Mouse (Mus musculus) adrenal gland, postnatal 10 days (tissue): ENCODE measurements at regions not wholly inside any gene's neighbourhood (a gene's known extent, or its start where the extent isn't known, plus 50 kb on each side); places are given as distances from the start of the nearest gene placed in this dataset.
A peak's percentile ranks its signal among the peaks of the same experiment; 100 is the strongest.

Experiments used
- DNase-seq: peaks from one replicate; pipeline ENCODE4 v3.0.0; 2021; ENCODE audit warnings: mixed read lengths

GRCm38 (mm10) chr10:71753255-71753654 lies 405.7 kb downstream of the Ipmk start:
- DNase-seq, result no peak

- no peak for DNase-seq
Observed at GRCm38 (mm10) chr10:71754799-71755198, 407.2 kb downstream of the Ipmk start.

- no peak for DNase-seq
Observed at GRCm38 (mm10) chr10:71778903-71779302, 431.3 kb downstream of the Ipmk start.

- no peak for DNase-seq
Observed at GRCm38 (mm10) chr10:71789241-71789640, 441.7 kb downstream of the Ipmk start.

- DNase-seq, result no peak
Observed at GRCm38 (mm10) chr10:71789936-71790335, 442.4 kb downstream of the Ipmk start.

- DNase-seq, result no peak
Observed at GRCm38 (mm10) chr10:71798638-71799037, 451.1 kb downstream of the Ipmk start.

- DNase-seq, result no peak
Observed at GRCm38 (mm10) chr10:71802457-71802856, 454.9 kb downstream of the Ipmk start.

- no peak for DNase-seq
Observed at GRCm38 (mm10) chr10:71832633-71833032, 485.1 kb downstream of the Ipmk start.

GRCm38 (mm10) chr10:71835018-71835417 lies 487.5 kb downstream of the Ipmk start:
- no peak for DNase-seq

GRCm38 (mm10) chr10:71857089-71857488 lies 509.5 kb downstream of the Ipmk start:
- DNase-seq, result no peak

- DNase-seq, result peak; percentile 49
Observed at GRCm38 (mm10) chr10:71857518-71857973, 510.0 kb downstream of the Ipmk start.

GRCm38 (mm10) chr10:71893726-71894125 lies 546.2 kb downstream of the Ipmk start:
- DNase-seq, result no peak

GRCm38 (mm10) chr10:71905029-71905428 lies 557.5 kb downstream of the Ipmk start:
- DNase-seq, result no peak
